Comparison of ENCODE assay signal across 19 mouse cellular contexts in the genomic region with DNA sequence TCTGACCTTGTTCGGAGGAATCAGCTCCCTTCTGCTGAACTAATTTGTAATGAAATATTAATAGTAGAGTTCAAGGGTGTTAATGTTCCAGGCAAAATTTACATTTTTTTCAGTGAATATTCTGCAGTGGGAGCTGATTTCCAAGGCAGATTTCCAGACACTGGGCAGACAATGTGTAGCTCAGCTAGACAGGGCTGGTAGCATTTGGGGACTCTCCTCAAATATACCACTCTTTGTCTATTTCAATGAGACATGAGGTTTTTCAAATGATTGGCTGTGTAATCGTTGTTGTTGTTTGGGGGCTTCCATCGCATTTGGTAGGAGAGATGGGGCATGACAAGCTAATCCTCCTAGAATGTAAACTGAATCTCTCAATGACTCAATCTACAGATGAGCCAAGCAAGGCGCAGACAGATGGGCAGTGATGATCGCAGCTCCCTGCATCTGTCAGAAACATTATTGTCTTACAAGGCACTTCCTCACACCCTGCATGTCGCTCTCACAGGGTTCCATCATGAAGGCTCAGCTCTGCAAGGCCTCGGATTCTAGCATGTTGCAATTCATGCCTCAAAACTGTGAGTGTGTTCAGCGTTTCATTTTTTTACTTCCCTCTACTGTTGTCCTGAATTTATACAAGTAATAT.
A peak's percentile ranks its signal among the peaks of the same experiment; 100 is the strongest.
DNase-seq lines count a peak whose midpoint lies in the region; ATAC-seq and TF ChIP-seq lines count a peak whose summit lies in the region.
"Had no signal": no experiment of that assay in that cellular context is flagged by ENCODE, and none has a peak within 500 bp of the region (broad histone marks: within the 10 kb centered on the region; RNA-seq: fewer than 3 reads in every experiment).

No protein-coding gene starts in this region.

- no peaks in the 10 kb centered on the region for H3K36me3 ChIP-seq in forebrain, embryonic 15.5 days
- no peaks in the 10 kb centered on the region for H3K36me3 ChIP-seq in forebrain, embryonic 10.5 days (replicated peaks)
- H3K36me3 ChIP-seq in lung, postnatal 0 days (ENCODE audit: insufficient read depth, low read length), result no peaks in the 10 kb centered on the region
- H3K36me3 ChIP-seq in hindbrain, embryonic 16.5 days (ENCODE audit: control insufficient read depth, insufficient read depth, low read length), result no peaks in the 10 kb centered on the region
- no peaks in the 10 kb centered on the region for H3K36me3 ChIP-seq in neural tube, embryonic 15.5 days
- H3K36me3 ChIP-seq: embryonic facial prominence, embryonic 12.5 days; liver, embryonic 15.5 days; neural tube, embryonic 12.5 days; stomach, embryonic 15.5 days had no signal

- H3K4me2 ChIP-seq in forebrain, embryonic 15.5 days (replicated peaks), result no peak overlapping the region
- no peak overlapping the region for H3K4me2 ChIP-seq in lung, postnatal 0 days (replicated peaks; ENCODE audit: low read depth, low read length)
- no peak overlapping the region for H3K4me2 ChIP-seq in hindbrain, embryonic 16.5 days (ENCODE audit: low read length)
- H3K4me2 ChIP-seq in neural tube, embryonic 15.5 days, result no peak overlapping the region
- H3K4me2 ChIP-seq: embryonic facial prominence, embryonic 12.5 days; liver, embryonic 15.5 days; neural tube, embryonic 12.5 days; stomach, embryonic 15.5 days had no signal

- 73% methylated on average over 8 of the region's 8 CpGs for WGBS in forebrain, embryonic 15.5 days
- 89% methylated on average over 8 of the region's 8 CpGs for WGBS in forebrain, embryonic 10.5 days
- WGBS in lung, postnatal 0 days, result 55% methylated on average over 8 of the region's 8 CpGs
- 47% methylated on average over 8 of the region's 8 CpGs for WGBS in hindbrain, embryonic 16.5 days
- WGBS in neural tube, embryonic 15.5 days, result 63% methylated on average over 8 of the region's 8 CpGs

- 0 out of 2 replicates have a peak, but pooled peaks cover 2% of the 10 kb centered on the region for H3K9me3 ChIP-seq in forebrain, embryonic 15.5 days
- no peaks in the 10 kb centered on the region; the same call in 1 of the 2 replicates for H3K9me3 ChIP-seq in forebrain, embryonic 10.5 days
- no peaks in the 10 kb centered on the region for H3K9me3 ChIP-seq in lung, postnatal 0 days (ENCODE audit: low read length)
- peaks cover under 1% of the 10 kb centered on the region; the same call in 1 of the 2 replicates for H3K9me3 ChIP-seq in hindbrain, embryonic 16.5 days (ENCODE audit: control insufficient read depth, low read length)
- 0 out of 2 replicates have a peak, but pooled peaks cover under 1% of the 10 kb centered on the region for H3K9me3 ChIP-seq in neural tube, embryonic 15.5 days (replicated peaks)
- H3K9me3 ChIP-seq: embryonic facial prominence, embryonic 12.5 days; liver, embryonic 15.5 days; neural tube, embryonic 12.5 days; stomach, embryonic 15.5 days had no signal

- no peak for TF ChIP-seq CTCF in lung, postnatal 0 days (IDR thresholded peaks at IDR 0.05)

- 0 out of 2 replicates have a peak, but pooled peaks have one; percentile 53 for ATAC-seq in forebrain, embryonic 15.5 days (replicated peaks)
- ATAC-seq in lung, postnatal 0 days, result peak; percentile 32; the same call in 1 of the 2 replicates
- peak; percentile 83 for ATAC-seq in hindbrain, embryonic 16.5 days
- ATAC-seq in neural tube, embryonic 15.5 days (ENCODE audit: low FRiP score), result peak; percentile 63
- ATAC-seq: intestine, postnatal 0 days had no signal

- no peaks in the 10 kb centered on the region for H3K4me1 ChIP-seq in forebrain, embryonic 15.5 days
- no peaks in the 10 kb centered on the region for H3K4me1 ChIP-seq in forebrain, embryonic 10.5 days
- H3K4me1 ChIP-seq in lung, postnatal 0 days (ENCODE audit: insufficient read depth, low read depth, low read length), result no peaks in the 10 kb centered on the region
- H3K4me1 ChIP-seq in hindbrain, embryonic 16.5 days (ENCODE audit: control insufficient read depth, insufficient read depth, low read depth, low read length), result 0 out of 2 replicates have a peak, but pooled peaks cover 3% of the 10 kb centered on the region
- no peaks in the 10 kb centered on the region for H3K4me1 ChIP-seq in neural tube, embryonic 15.5 days
- H3K4me1 ChIP-seq: embryonic facial prominence, embryonic 12.5 days; liver, embryonic 15.5 days; megakaryocyte, embryonic 14.5 days; stomach, embryonic 15.5 days had no signal

- no peak overlapping the region for H3K9ac ChIP-seq in forebrain, embryonic 15.5 days (replicated peaks)
- H3K9ac ChIP-seq in lung, postnatal 0 days (replicated peaks; ENCODE audit: low read depth), result no peak overlapping the region
- H3K9ac ChIP-seq in hindbrain, embryonic 16.5 days (ENCODE audit: low read depth, low read length), result no peak overlapping the region
- no peak overlapping the region for H3K9ac ChIP-seq in neural tube, embryonic 15.5 days (replicated peaks)
- H3K9ac ChIP-seq: embryonic facial prominence, embryonic 12.5 days; liver, embryonic 15.5 days; neural tube, embryonic 12.5 days; stomach, embryonic 15.5 days had no signal

- no peak for DNase-seq in forebrain, embryonic 10.5 days (ENCODE audit: extremely low spot score, low spot score)
- no peak for DNase-seq in lung, postnatal 0 days (ENCODE audit: low spot score)
- no peak for DNase-seq in lung, adult 18-20 months
- no peak for DNase-seq in urinary bladder, postnatal 10 days (ENCODE audit: low spot score)
- no peak for DNase-seq in c-Kit-positive CD71-positive TER-119-positive erythroid progenitor cells, embryonic 14.5 days (ENCODE audit: low spot score)
- DNase-seq: adrenal gland, postnatal 25 days; cerebellum, adult 11-12 months; heart, adult 11 months; kidney, postnatal 25 days; thymus, postnatal 25 days had no signal

- 0 out of 2 replicates have a peak overlapping the region, but pooled peaks have one; percentile 9 for H3K27ac ChIP-seq in forebrain, embryonic 15.5 days (replicated peaks)
- H3K27ac ChIP-seq in forebrain, embryonic 10.5 days, result no peak overlapping the region
- H3K27ac ChIP-seq in lung, postnatal 0 days (ENCODE audit: low read length), result no peak overlapping the region
- no peak overlapping the region for H3K27ac ChIP-seq in hindbrain, embryonic 16.5 days (ENCODE audit: low read depth, low read length)
- H3K27ac ChIP-seq in neural tube, embryonic 15.5 days (replicated peaks), result peak overlapping the region; percentile 6; the same call in 1 of the 2 replicates
- H3K27ac ChIP-seq: embryonic facial prominence, embryonic 12.5 days; liver, embryonic 15.5 days; neural tube, embryonic 12.5 days; stomach, embryonic 15.5 days had no signal

- TF ChIP-seq EP300 in lung, postnatal 0 days (IDR thresholded peaks at IDR 0.05), result no peak

- no peak overlapping the region for H3K4me3 ChIP-seq in forebrain, embryonic 15.5 days
- no peak overlapping the region for H3K4me3 ChIP-seq in forebrain, embryonic 10.5 days
- no peak overlapping the region for H3K4me3 ChIP-seq in lung, postnatal 0 days (ENCODE audit: low read depth, low read length)
- H3K4me3 ChIP-seq in hindbrain, embryonic 16.5 days (ENCODE audit: low read length), result no peak overlapping the region
- no peak overlapping the region for H3K4me3 ChIP-seq in neural tube, embryonic 15.5 days (replicated peaks)
- H3K4me3 ChIP-seq: embryonic facial prominence, embryonic 12.5 days; liver, embryonic 15.5 days; megakaryocyte, embryonic 14.5 days; neural tube, embryonic 12.5 days; stomach, embryonic 15.5 days had no signal

- no peaks in the 10 kb centered on the region for H3K27me3 ChIP-seq in forebrain, embryonic 15.5 days
- H3K27me3 ChIP-seq in forebrain, embryonic 10.5 days (ENCODE audit: poor library complexity, severe bottlenecking), result no peaks in the 10 kb centered on the region
- no peaks in the 10 kb centered on the region for H3K27me3 ChIP-seq in lung, postnatal 0 days (replicated peaks; ENCODE audit: insufficient read depth, low read length)
- H3K27me3 ChIP-seq in hindbrain, embryonic 16.5 days (replicated peaks; ENCODE audit: control insufficient read depth, insufficient read depth, low read length), result no peaks in the 10 kb centered on the region
- H3K27me3 ChIP-seq in neural tube, embryonic 15.5 days (replicated peaks), result no peaks in the 10 kb centered on the region
- H3K27me3 ChIP-seq: embryonic facial prominence, embryonic 12.5 days; liver, embryonic 15.5 days; megakaryocyte, embryonic 14.5 days; neural tube, embryonic 12.5 days; stomach, embryonic 15.5 days had no signal

Comparison
In these comparisons a context has a peak if more than half of its experiments do, and no peak if none do; other contexts are left out.
1. H3K27ac ChIP-seq: peak in forebrain, embryonic 15.5 days (single experiment) and neural tube, embryonic 15.5 days (single experiment); none in forebrain, embryonic 10.5 days (single experiment), lung, postnatal 0 days (single experiment) and hindbrain, embryonic 16.5 days (single experiment).
2. ATAC-seq: peak in every context shown above with its lines; median percentile 83 in hindbrain, embryonic 16.5 days; 63 in neural tube, embryonic 15.5 days; 53 in forebrain, embryonic 15.5 days; 32 in lung, postnatal 0 days.